Mouse (Mus musculus) liver, adult 2 months (tissue): ENCODE measurements around the gene Cep295.

ENCODE experiments used
- CTCF ChIP-seq: fragments of 200-500 bp; IDR thresholded peaks from 2 replicates; pipeline ENCODE4 v1.5.1; 2011; ENCODE audit warnings: low read depth, low read length, control low read depth
- POLR2A ChIP-seq: fragments of 200-500 bp; IDR thresholded peaks from 2 replicates; pipeline ENCODE4 v1.6.1; 2011; ENCODE audit warnings: low read length, control low read depth; ENCODE audit not compliant: insufficient read depth; ENCODE audit errors: extremely low read depth

- TF ChIP-seq CTCF: no peak
- no peak for TF ChIP-seq POLR2A
Observed at GRCm38 (mm10) chr9:15279139-15279648, 78.4 kb downstream of the Cep295 start.
